Mouse (Mus musculus) spleen, postnatal 36 days (tissue): ENCODE results near the gene Sfta2.
A peak's percentile ranks its signal among the peaks of the same experiment; 100 is the strongest.

ENCODE experiments used
- DNase-seq, 2 experiments: peaks; one replicate each; pipeline ENCODE4 v3.0.0; 2022; ENCODE audit warnings: low spot score in 2 of 2, mixed read lengths in 1 of 2

The Sfta2 gene

GRCm38 (mm10) chr17:35601249-35601648, at the start of gene Sfta2:
Gene Sfta2, plus strand, starts transcription at chr17:35601549.
- DNase-seq, result no peak

DNA sequence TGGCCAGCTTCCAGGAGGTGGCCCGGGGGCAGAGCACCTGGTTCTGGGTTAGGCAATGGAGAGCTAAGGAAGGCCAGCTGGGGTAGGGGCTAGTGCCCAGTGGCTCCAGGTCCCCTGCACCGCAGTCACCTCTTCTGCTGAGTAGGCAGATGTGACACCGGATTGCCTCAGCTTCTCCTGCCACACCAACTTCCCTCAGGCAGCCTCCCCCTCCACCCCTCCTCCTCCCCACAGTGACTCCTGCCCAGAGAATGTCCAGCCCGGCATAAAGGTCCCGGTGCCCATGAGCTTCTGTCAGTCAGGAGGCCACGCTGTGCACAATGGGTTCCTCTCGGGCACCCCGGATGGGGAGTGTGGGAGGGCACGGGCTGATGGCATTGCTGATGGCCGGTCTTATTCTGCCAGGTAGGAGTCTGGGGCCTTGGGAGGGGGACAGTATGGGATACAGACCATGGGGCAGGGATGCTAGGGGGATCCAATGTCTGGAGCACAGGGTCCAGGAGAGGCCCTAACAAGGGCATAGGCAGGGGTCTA, 49.4 kb upstream of the Sfta2 start, which contains the start of gene Cdsn:
TSS of gene Cdsn (plus strand) at position 248 of the 534 bp plus-strand sequence.
- no peak for DNase-seq

DNA sequence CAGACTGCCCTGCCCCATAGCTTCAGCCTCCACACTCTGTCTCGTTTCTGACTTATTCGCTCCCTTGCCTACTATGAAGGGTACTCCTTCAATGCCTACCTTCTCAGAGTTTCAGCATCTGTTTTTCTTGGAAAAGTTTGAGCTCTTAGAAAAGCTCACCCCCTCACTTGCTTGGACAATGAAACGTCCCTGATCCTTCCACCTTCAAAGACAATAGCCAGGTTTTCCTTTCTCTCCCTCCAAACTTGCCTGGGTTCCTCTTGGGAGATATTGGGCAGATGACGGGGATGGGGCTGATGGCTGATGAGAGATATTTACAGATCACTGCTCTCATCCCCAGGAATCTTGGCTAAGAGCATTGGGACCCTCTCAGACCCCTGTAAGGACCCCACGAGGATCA, 47.0 kb upstream of the Sfta2 start:
- DNase-seq, result no peak

DNA sequence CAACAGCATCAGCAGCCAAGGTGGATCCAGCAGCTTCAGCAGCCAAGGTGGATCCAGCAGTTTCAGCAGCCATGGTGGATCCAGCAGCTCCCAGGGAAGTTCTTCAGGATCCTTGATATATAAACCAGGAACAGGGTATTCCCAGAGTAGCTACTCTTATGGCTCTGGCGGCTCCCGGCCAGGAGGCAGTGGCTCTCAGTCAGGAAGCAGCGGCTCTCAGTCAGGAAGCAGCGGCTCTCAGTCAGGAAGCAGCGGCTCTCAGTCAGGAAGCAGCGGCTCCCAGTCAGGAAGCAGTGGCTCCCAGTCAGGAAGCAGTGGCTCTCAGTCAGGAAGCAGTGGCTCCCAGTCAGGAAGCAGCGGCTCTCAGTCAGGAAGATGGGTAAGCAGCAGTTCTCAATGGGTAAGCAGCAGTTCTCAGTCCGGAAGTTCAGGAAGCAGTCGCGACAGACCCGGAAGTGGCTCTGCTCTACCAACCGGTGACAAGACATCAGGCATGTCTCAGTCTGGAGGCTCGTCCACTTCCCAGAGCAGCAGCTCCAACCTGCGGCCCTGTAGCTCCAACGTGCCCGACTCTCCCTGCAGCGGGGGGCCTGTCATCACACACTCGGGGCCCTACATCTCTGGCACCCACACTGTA, 46.5 kb upstream of the Sfta2 start:
- no peak for DNase-seq

DNA sequence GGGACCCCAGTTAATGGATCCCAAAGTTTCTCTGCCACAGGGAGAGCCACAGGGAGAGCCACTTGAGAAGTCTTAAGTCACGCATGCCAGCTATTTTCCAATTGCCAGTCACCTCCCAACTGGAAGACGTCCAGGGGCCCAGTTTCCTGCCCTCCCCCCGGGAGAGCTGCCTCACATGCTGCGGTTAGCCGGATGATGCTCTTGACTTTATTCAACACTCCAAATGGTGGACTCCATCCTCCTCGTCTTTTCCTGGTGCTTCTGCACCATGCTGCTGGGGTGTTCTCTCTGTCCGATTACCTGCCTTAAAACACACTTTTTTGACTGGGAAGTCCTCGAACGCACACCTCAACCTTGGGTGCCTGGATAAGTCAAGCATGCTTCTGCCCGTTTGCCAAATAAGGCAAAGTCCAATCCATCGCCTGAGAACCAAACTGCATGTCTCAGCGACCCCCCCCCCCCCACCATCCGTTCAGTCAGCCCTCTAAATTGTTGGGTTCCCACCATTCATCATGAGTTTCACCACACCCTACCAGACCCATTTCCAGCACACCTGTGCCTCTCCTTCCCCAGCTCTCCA, 45.1 kb upstream of the Sfta2 start:
- no peak for DNase-seq

DNA sequence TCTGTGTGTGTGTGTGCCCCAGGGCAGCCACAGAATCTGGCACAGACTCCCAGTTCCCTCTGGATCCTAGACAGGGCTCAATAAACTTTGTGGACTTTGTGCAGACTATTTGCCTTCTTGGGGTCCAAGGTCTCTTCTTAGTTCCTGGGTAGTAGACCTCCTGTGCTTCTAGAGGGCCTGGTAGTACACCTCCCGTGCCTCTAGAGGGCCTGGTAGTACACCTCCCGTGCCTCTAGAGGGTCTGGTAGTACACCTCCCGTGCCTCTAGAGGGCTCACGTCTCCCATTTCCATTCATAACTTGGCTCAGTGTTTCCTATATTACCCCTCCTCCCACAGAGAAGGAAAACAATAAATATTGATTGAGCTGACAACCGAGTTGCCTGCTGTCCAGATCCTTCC, 44.5 kb upstream of the Sfta2 start:
- no peak for DNase-seq

- DNase-seq, result no peak
These were observed 44.0 kb upstream of the Sfta2 start for GRCm38 (mm10) chr17:35557351-35557750.

GRCm38 (mm10) chr17:35558216-35558615, 43.1 kb upstream of the Sfta2 start:
- no peak for DNase-seq

DNA sequence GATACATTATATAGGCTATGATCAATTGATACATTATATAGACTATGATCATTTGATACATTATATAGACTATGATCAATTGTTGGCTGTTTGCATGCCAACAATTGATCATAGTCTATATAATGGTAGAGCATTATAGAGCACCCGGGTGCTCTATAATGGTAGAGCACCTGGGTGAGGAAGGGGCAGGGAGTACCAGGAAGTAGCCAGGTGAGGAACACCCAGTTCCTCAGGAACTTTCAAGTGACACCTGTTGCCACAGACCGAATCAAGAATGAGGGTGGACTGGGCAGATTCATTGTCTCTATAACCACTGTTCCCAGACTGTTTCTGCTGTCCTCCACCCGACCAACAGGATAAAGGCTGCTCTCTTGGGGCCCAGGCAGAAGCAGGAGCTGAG, 34.2 kb upstream of the Sfta2 start, which contains the start of gene 2300002M23Rik:
TSS of gene 2300002M23Rik (plus strand) at position 301 of the 400 bp plus-strand sequence.
- no peak for DNase-seq

DNA sequence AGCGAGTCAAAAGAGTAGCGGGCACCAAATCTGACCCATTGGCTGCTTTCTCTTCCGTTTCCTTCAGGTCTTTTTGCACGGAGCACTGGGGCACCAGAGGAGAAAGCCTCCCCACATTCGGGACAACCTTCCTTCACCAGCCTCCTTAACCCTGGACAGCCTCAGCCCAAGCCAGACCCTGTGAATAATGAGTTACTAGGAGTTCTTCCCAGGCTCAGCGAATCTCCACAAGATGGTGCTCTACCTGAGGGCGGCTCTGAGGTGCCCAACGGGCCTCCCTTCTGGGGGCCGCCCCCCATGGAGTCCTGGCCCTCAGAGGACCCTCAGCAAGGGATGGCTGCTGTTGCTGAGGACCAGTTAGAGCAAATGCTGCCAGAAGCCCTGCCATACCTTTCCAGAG, 33.6 kb upstream of the Sfta2 start:
- no peak for DNase-seq

- DNase-seq, result no peak
These were observed 32.0 kb upstream of the Sfta2 start for GRCm38 (mm10) chr17:35569091-35569944.

DNA sequence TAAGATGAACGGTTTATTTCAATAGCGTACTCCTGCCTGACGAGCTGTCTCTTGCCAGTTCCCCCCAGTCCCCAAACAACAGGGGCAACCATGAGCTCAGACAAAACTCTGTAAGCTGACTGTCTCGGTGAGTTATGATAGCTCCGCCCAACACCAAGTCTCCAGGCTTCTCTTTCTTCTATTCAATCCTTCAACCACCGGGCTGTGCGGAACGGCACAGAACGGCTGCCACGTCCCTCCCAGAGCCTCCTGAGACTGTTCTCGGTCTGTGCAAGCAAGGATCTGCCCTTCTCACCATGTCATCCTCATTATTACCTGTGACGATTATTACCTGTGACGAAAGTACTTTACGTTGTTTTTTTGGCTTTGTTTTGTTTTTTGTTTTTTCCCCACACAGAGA, 30.5 kb upstream of the Sfta2 start:
- DNase-seq, result no peak

DNA sequence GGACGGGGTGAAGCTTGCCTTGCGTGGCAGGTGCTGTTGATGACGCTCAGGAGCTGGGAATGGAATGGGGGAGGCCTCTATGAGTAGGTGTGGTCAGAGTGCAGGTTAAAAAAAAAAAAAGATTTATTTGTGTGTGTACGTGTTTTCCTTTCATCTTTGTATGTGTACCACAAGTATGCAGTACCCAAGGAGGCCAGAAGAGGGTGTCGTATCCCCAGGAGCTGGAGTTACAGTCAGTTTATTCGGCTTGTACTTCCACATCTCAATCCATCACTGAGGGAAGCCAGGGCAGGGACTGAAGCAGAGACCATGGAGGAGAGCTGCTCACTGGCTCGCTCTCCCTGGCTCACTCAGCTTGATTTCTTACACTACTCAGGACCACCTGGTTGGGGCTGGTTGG, 29.9 kb upstream of the Sfta2 start:
- DNase-seq, result no peak

GRCm38 (mm10) chr17:35578211-35578610, 23.1 kb upstream of the Sfta2 start:
- peak; percentile 53 to 63 for DNase-seq

- DNase-seq, result no peak
These were observed 18.4 kb upstream of the Sfta2 start for GRCm38 (mm10) chr17:35582900-35583299.

DNA sequence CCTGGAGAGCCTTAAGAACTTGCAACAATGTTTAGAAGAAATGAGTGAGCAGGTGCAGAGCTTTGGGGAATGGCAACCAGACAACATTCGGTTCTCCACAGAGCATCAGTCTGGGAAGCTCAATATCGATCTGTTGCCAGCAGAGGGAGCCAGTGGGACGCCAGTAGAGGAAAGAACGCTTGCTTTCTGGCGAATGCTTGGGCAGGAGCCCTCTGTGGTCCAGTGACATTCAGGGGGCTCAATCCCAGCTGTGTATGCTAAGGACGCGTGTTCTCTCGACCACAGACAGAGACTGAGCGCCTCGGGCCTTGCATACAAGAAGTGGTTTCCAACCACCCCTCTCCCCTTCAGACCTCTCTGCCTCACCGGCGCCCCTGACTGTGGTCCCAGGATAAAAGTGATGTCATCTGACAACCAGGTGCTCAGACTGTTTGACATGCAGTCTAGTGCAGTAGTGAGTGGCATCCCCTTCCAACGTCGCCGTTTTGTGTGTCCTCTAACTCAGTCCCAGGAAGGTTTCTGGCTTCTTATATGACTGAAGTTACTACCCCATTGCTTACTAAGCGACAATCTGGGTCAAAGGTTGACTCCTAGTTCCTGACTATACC, 16.9 kb upstream of the Sfta2 start:
- peak; percentile 31 to 50 for DNase-seq

DNA sequence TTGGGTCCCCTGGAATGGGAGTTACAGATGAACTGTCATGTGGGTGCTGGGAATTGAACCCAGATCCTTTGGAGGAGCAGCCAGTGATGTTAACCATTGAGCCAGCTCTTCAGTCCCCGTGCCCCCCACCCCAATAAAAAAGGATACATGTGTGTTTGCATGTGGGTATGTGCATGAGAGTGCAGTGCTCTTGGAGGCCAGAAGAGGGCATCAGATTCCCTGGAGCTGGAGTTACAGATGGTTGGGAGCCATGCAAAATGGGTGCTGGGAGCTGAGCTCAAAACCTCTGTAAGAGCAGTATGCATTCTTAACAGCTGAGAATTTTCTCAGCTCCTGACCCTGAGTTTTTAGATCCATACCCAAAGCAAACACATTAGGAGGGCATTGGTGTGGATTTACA, 14.1 kb upstream of the Sfta2 start:
- DNase-seq, result no peak

- no peak for DNase-seq
These were observed 13.0 kb upstream of the Sfta2 start for GRCm38 (mm10) chr17:35588387-35588786.

- peak in 1 of 2 experiments; percentile 22 for DNase-seq
These were observed 10.7 kb upstream of the Sfta2 start for GRCm38 (mm10) chr17:35590410-35591218.

- DNase-seq, result no peak
These were observed 10.2 kb upstream of the Sfta2 start for GRCm38 (mm10) chr17:35591219-35591578.

- no peak for DNase-seq
These were observed 9.6 kb upstream of the Sfta2 start for GRCm38 (mm10) chr17:35591731-35592130.
